Mouse (Mus musculus): ENCODE results near the gene Mcrs1. TPM values are rescaled to one million over a fixed set of nuclear protein-coding genes. Genes with fewer than 3 reads are reported as not detected.

The Mcrs1 gene
- polyA plus RNA-seq, 1 experiment, result 23.3 TPM

DNA sequence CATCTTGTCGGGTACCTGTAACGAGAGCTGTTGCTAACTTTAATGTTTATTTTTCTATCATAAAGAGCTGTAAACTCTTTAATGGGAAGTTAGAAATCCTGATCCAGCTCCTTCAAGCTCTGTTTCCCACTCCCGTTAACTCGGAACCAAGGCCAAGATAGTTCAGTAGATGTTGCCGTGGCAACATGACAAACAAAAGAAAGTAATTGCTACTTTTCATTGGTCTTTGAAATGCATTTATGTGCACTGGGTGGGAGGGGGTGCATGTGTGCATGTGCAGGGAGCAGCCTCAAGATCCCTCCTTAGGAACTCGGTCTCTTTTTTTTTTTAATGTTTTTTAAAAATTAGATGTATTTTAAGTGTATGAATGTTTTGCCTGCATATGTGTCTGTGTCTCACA is 56.7 kb downstream of the Mcrs1 start:
- Histone ChIP-seq H3K4me3 (ENCODE audit: insufficient read depth, low read depth, low read length) (no peak overlapping the region), H3K27ac (replicated peaks; ENCODE audit: low read depth, low read length) (no peak overlapping the region)

DNA sequence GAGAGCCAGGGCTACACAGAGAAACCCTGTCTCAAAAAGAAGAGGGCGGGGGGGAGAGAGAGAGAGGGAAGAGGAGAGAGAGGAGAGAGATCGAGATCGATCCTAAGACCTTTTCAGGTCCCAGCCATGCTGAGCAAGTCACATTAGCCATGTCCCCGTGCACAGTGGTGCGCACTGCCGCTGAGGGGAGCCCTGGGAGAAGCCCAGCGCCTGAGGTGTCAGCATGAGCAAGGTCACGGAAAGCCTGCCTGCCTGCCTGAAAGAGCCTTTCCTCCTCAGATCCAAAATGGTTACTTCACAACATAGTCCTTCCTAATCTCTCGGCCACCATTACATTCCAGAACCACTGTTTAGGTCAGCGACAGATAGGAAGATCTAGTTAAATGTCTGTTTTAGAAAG is 57.4 kb downstream of the Mcrs1 start:
- Histone ChIP-seq H3K4me3 (ENCODE audit: insufficient read depth, low read depth, low read length) (no peak overlapping the region), H3K27ac (replicated peaks; ENCODE audit: low read depth, low read length) (no peak overlapping the region), H3K4me1 (ENCODE audit: control insufficient read depth, insufficient read depth, insufficient read length, low read length) (no peaks in the 10 kb centered on the region)

More for the DNA sequence above, 56.7 kb downstream of the Mcrs1 start:
- no peaks in the 10 kb centered on the region for H3K4me1 ChIP-seq (ENCODE audit: control insufficient read depth, insufficient read depth, insufficient read length, low read length)

Other genes with a start within 250 kb of the Mcrs1 start
- 10.3 and 28.1 TPM in 2 replicates for gene Tuba1c, start 222.1 kb downstream of the Mcrs1 start, polyA plus RNA-seq (2012; ENCODE audit: insufficient read depth, insufficient read length, missing spikeins)
- not detected in 2 replicates for gene Prph, start 196.8 kb downstream of the Mcrs1 start, polyA plus RNA-seq (2012; ENCODE audit: insufficient read depth, insufficient read length, missing spikeins)
- not detected in 2 replicates for gene Troap, start 177.4 kb downstream of the Mcrs1 start, polyA plus RNA-seq (2012; ENCODE audit: insufficient read depth, insufficient read length, missing spikeins)
- not detected in 2 replicates for gene C1ql4, start 164.1 kb downstream of the Mcrs1 start, polyA plus RNA-seq (2012; ENCODE audit: insufficient read depth, insufficient read length, missing spikeins)
- 6.8 and 9.6 TPM in 2 replicates for gene Dnajc22, start 158.8 kb downstream of the Mcrs1 start, polyA plus RNA-seq (2012; ENCODE audit: insufficient read depth, insufficient read length, missing spikeins)
- 8.5 and 10.9 TPM in 2 replicates for gene Spats2, start 126.0 kb downstream of the Mcrs1 start, polyA plus RNA-seq (2012; ENCODE audit: insufficient read depth, insufficient read length, missing spikeins)
- gene Kcnh3, start 27.1 kb downstream of the Mcrs1 start, polyA plus RNA-seq (2012; ENCODE audit: insufficient read depth, insufficient read length, missing spikeins), result not detected in 2 replicates
- gene Prpf40b, start 43.1 kb upstream of the Mcrs1 start, polyA plus RNA-seq (2012; ENCODE audit: insufficient read depth, insufficient read length, missing spikeins), result 17.9 and 18.5 TPM in 2 replicates
- not detected in 2 replicates for gene Fam186b, start 43.9 kb upstream of the Mcrs1 start, polyA plus RNA-seq (2012; ENCODE audit: insufficient read depth, insufficient read length, missing spikeins)
- gene Fmnl3, start 118.5 kb upstream of the Mcrs1 start, polyA plus RNA-seq (2012; ENCODE audit: insufficient read depth, insufficient read length, missing spikeins), result 3.6 and 6.7 TPM in 2 replicates
- 290 and 634 TPM in 2 replicates for gene Tmbim6, start 140.9 kb upstream of the Mcrs1 start, polyA plus RNA-seq (2012; ENCODE audit: insufficient read depth, insufficient read length, missing spikeins)
- 1.1 and 1.9 TPM in 2 replicates for gene Nckap5l, start 205.8 kb upstream of the Mcrs1 start, polyA plus RNA-seq (2012; ENCODE audit: insufficient read depth, insufficient read length, missing spikeins)
- 3.3 and 8.0 TPM in 2 replicates for gene Bcdin3d, start 222.8 kb upstream of the Mcrs1 start, polyA plus RNA-seq (2012; ENCODE audit: insufficient read depth, insufficient read length, missing spikeins)